Mouse (Mus musculus): Measurements from ENCODE around the gene Pold1.

Gene Pold1

GRCm38 (mm10) chr7:44525126-44525832, 23.4 kb downstream of the Pold1 start:
- peak in 1 of 2 experiments; percentile 45 for DNase-seq (ENCODE audit: low spot score in 2 of 2)

GRCm38 (mm10) chr7:44524502-44524901, 24.1 kb downstream of the Pold1 start, which contains the start of gene Mybpc2:
Gene Mybpc2, minus strand, starts transcription at chr7:44524656.
- no peak for DNase-seq (ENCODE audit: low spot score in 2 of 2)

- DNase-seq (ENCODE audit: low spot score in 2 of 2), result no peak
These were observed 25.6 kb downstream of the Pold1 start for GRCm38 (mm10) chr7:44523056-44523455.

GRCm38 (mm10) chr7:44521710-44522109, 26.9 kb downstream of the Pold1 start:
- DNase-seq (ENCODE audit: low spot score in 2 of 2), result peak in 1 of 2 experiments; percentile 78

- DNase-seq (ENCODE audit: low spot score in 2 of 2), result peak in 1 of 2 experiments; percentile 49
These were observed 27.7 kb downstream of the Pold1 start for GRCm38 (mm10) chr7:44520990-44521389.

- DNase-seq (ENCODE audit: low spot score in 2 of 2), result no peak
These were observed 29.3 kb downstream of the Pold1 start for GRCm38 (mm10) chr7:44519240-44519913.

- DNase-seq (ENCODE audit: low spot score in 2 of 2), result no peak
These were observed 41.2 kb downstream of the Pold1 start for GRCm38 (mm10) chr7:44507491-44507890.

GRCm38 (mm10) chr7:44501563-44502115, 47.0 kb downstream of the Pold1 start:
- DNase-seq (ENCODE audit: low spot score in 2 of 2), result peak; percentile 74 to 88

- no peak for DNase-seq (ENCODE audit: low spot score in 2 of 2)
These were observed 48.6 kb downstream of the Pold1 start for GRCm38 (mm10) chr7:44500046-44500445.

GRCm38 (mm10) chr7:44498922-44499321, 49.7 kb downstream of the Pold1 start:
- DNase-seq (ENCODE audit: low spot score in 2 of 2), result no peak

GRCm38 (mm10) chr7:44497361-44498055, 51.1 kb downstream of the Pold1 start:
- no peak for DNase-seq (ENCODE audit: low spot score in 2 of 2)

- DNase-seq (ENCODE audit: low spot score in 2 of 2), result no peak
These were observed 51.9 kb downstream of the Pold1 start for GRCm38 (mm10) chr7:44496771-44497109.

GRCm38 (mm10) chr7:44495992-44496770, 52.5 kb downstream of the Pold1 start, which contains the start of the genes Emc10 and Fam71e1:
Gene Emc10, minus strand, starts transcription at chr7:44496529.
Gene Fam71e1, plus strand, starts transcription at chr7:44496581.
- DNase-seq (ENCODE audit: low spot score in 2 of 2), result peak; percentile 97 to 98

- DNase-seq (ENCODE audit: low spot score in 2 of 2), result no peak
These were observed 53.6 kb downstream of the Pold1 start for GRCm38 (mm10) chr7:44495086-44495485.

GRCm38 (mm10) chr7:44494681-44495080, 54.0 kb downstream of the Pold1 start:
- DNase-seq (ENCODE audit: low spot score in 2 of 2), result no peak

GRCm38 (mm10) chr7:44492166-44492826, 56.4 kb downstream of the Pold1 start:
- no peak for DNase-seq (ENCODE audit: low spot score in 2 of 2)

GRCm38 (mm10) chr7:44491391-44491790, 57.3 kb downstream of the Pold1 start:
- no peak for DNase-seq (ENCODE audit: low spot score in 2 of 2)

- DNase-seq (ENCODE audit: low spot score in 2 of 2), result no peak
These were observed 58.4 kb downstream of the Pold1 start for GRCm38 (mm10) chr7:44490281-44490680.

GRCm38 (mm10) chr7:44488545-44488944, 60.1 kb downstream of the Pold1 start:
- no peak for DNase-seq (ENCODE audit: low spot score in 2 of 2)

GRCm38 (mm10) chr7:44487936-44488335, 60.7 kb downstream of the Pold1 start:
- DNase-seq (ENCODE audit: low spot score in 2 of 2), result no peak
